Mouse (Mus musculus) B cell, adult 2 months (primary cell): ENCODE measurements around the gene Gm20594.

Source experiments
- DNase-seq, 2 experiments: peaks; one replicate each; pipeline ENCODE4 v3.0.0; 2022

Gm20594 gene

GRCm38 (mm10) chr6:79817616-79818015, at the start of gene Gm20594:
Gene Gm20594 (plus strand): TSS chr6:79817916.
- no peak for DNase-seq

GRCm38 (mm10) chr6:79818114-79818513, 398 bp downstream of the Gm20594 start:
- no peak for DNase-seq

DNA sequence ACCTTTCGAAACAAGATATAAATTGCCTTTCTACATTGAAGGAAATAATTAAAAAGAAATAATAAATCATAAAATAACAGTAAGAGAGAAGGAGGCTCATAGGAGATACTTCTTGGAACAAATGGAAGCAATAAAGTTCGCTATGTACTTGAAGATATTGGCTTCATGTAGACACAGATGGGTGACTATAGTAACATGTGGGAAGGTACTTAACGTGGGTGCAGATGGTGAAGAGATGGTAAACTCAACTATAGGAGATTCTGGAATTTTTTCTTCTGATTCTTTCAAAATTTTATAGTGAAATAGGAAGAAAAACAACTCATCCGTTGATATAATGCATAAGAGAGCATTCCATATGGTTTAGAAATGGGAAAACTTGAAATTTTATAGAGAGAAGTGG, 16.1 kb downstream of the Gm20594 start:
- DNase-seq = no peak

DNA sequence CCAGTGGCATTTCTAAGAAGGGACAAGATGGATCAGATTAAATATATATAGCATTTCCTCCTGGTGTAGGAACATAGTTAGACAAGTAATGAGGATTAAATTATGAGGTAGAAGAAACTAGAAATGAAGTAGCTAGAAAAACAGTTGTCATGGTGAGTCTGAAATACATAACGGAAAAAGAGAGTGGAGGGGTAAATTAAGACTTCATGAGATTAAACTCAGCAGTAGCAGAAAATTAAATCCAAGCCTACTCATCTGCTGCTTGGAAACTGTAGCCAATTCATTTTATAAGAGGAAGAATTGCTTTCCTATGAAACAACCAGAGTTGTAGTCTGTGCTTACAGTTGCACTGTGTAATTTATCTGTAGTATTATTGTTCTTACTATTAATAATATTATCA, 29.1 kb downstream of the Gm20594 start:
- DNase-seq = no peak
